Mouse (Mus musculus): ENCODE measurements around the gene Pop5. TPM values are rescaled to one million over a fixed set of nuclear protein-coding genes. Genes with fewer than 3 reads are reported as not detected.

Pop5 gene
- polyA plus RNA-seq, 1 experiment from 2014 or later = 104 TPM

DNA sequence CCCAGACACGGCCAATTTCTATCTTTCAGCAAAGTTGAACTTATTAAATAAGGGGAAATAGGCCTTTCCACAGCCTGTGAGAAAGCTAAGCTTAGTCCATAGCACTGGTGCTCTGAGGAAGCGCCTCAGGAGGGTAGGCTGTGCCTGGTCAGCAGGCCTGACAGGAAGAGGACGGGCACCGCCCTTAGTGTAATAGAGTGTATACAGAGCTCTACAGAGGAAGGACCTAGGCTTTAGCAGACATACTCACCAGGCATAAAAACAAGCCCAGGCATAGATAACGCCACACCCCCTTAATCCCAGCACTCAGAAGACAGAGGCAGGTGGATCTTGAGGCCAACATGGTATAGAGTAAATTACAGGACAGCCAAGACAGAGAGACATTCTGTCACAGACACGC is 24.7 kb downstream of the Pop5 start:
- Histone ChIP-seq H3K27me3 (ENCODE audit: insufficient read depth, poor library complexity, severe bottlenecking) (no peaks in the 10 kb centered on the region), H3K36me3 (peaks cover 86% of the 10 kb centered on the region)
- 93% methylated on average over 6 of the region's 6 CpGs for WGBS

DNA sequence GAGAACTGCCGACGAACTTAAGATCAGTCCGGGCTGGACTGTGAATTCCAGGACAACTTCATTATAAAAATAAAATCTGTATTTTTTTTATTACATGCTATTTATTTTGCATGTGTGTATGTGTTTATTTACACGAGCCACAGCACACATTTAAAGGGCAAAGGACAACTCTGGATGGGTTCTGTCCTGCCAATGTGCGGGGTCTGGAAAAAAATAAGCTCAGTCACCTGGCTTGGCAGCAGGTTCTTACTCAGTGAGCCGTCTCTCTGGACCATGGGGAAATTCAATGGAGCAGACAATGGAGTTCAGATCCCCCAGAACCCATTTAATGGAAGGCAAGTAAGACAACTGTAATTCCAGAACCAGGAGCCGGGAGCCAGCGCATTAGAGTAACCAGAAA is 25.5 kb downstream of the Pop5 start:
- no peak for DNase-seq (ENCODE audit: low spot score)
- no peak overlapping the region for H3K27ac ChIP-seq
- no peak overlapping the region for H3K4me3 ChIP-seq
- no peaks in the 10 kb centered on the region for H3K9me3 ChIP-seq
- peaks cover 5% of the 10 kb centered on the region for H3K4me1 ChIP-seq (replicated peaks)
- no peaks in the 10 kb centered on the region for H3K27me3 ChIP-seq (ENCODE audit: insufficient read depth, poor library complexity, severe bottlenecking)
- 92% methylated on average over 8 of the region's 8 CpGs for whole genome bisulfite sequencing
- H3K36me3 ChIP-seq = peaks cover 85% of the 10 kb centered on the region

More for the DNA sequence above, 24.7 kb downstream of the Pop5 start:
- Histone ChIP-seq H3K9me3 (no peaks in the 10 kb centered on the region), H3K27ac (no peak overlapping the region), H3K4me1 (replicated peaks) (0 out of 2 replicates have a peak, but pooled peaks cover 3% of the 10 kb centered on the region), H3K4me3 (no peak overlapping the region)
- no peak for DNase-seq (ENCODE audit: low spot score)

DNA sequence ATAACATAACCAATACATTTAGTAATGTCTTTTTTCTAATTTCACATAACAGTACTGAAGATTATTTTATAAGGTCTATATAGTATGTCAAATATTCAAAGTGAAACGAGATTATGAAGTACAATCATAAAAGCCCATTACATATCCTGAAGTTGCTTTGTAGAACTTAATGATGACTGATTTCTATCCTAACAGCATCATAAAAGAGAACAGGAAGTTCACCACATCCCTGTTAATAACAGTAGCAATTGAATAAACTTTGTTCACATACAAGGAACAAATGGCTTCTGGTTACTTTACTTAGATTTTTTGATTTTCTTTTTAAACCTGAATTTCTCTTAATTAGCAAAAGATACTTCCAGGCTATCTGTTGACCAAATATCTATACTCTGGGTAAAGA is 26.2 kb downstream of the Pop5 start:
- Histone ChIP-seq H3K36me3 (peaks cover 85% of the 10 kb centered on the region), H3K27me3 (ENCODE audit: insufficient read depth, poor library complexity, severe bottlenecking) (no peaks in the 10 kb centered on the region), H3K4me1 (replicated peaks) (peaks cover 8% of the 10 kb centered on the region), H3K4me3 (no peak overlapping the region), H3K9me3 (no peaks in the 10 kb centered on the region), H3K27ac (no peak overlapping the region)
- WGBS = 91% methylated on average over 1 of the region's 1 CpGs
- no peak for DNase-seq (ENCODE audit: low spot score)

DNA sequence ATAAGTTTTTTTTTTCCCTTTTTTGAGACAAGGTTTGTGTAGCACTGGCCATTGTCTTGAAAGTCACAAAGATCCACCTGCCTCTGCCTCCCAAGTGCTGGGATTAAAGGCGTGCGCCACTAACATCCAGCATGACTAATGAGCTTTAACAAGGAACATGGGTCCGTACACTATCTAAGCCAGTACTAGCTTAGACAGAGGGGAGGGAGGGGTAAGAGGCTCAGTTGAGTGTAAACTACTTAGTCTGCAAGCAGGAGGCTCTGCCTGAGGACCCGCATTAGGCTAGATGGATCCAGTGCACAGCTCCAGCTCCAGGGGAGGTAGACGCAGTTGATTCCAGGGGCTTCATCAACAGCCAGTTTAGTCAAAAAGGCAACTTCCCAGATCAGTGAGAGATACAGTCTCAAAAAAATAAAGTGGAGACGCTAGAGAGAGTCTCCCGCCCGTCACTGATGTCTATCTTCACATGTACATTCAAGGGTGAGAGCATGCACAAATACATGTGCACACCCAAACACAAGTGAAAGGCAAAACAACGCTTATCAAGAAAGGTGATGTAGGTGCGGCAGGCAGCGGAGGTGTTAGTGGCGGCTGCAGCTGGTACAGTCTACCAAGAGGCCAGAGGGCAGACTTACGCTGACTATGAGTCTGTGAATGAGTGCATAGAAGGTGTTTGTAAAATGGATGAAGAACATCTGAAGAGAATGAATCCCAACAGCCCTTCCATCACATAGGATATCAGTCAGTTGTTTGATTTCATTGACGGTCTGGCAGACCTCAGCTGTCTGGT is 27.1 kb downstream of the Pop5 start:
- peaks cover 83% of the 10 kb centered on the region for H3K36me3 ChIP-seq
- H3K9me3 ChIP-seq = no peaks in the 10 kb centered on the region
- 92% methylated on average over 14 of the region's 14 CpGs for WGBS
- no peak for DNase-seq (ENCODE audit: low spot score)
- H3K4me3 ChIP-seq = no peak overlapping the region
- no peaks in the 10 kb centered on the region for H3K27me3 ChIP-seq (ENCODE audit: insufficient read depth, poor library complexity, severe bottlenecking)
- no peak overlapping the region for H3K27ac ChIP-seq
- H3K4me1 ChIP-seq (replicated peaks) = peaks cover 8% of the 10 kb centered on the region

DNA sequence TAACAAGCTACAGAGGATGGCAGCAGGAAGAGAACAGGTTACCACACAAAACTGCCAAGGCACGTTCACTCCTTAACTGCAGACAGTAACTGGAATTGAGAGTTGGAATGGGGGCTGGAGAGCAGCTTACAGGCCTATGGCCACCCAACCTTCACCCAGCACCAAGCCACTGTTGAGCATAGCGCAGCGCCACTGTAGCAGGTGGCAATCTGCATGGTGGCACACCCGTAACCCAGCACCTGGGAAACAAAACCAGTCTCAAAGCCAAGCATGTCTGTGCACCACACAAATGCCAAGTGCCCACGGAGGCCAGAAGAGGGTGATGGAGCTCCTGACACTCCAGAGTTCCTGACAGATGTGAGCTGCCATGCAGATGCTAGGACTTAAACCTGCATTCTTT is 30.7 kb downstream of the Pop5 start:
- Histone ChIP-seq H3K27ac (peak overlapping the region; percentile 6; the same call in 1 of the 2 replicates), H3K9me3 (no peaks in the 10 kb centered on the region), H3K27me3 (ENCODE audit: insufficient read depth, poor library complexity, severe bottlenecking) (no peaks in the 10 kb centered on the region), H3K36me3 (peaks cover 73% of the 10 kb centered on the region), H3K4me3 (no peak overlapping the region), H3K4me1 (replicated peaks) (peaks cover 31% of the 10 kb centered on the region)
- no peak for DNase-seq (ENCODE audit: low spot score)
- 93% methylated on average over 5 of the region's 5 CpGs for WGBS

DNA sequence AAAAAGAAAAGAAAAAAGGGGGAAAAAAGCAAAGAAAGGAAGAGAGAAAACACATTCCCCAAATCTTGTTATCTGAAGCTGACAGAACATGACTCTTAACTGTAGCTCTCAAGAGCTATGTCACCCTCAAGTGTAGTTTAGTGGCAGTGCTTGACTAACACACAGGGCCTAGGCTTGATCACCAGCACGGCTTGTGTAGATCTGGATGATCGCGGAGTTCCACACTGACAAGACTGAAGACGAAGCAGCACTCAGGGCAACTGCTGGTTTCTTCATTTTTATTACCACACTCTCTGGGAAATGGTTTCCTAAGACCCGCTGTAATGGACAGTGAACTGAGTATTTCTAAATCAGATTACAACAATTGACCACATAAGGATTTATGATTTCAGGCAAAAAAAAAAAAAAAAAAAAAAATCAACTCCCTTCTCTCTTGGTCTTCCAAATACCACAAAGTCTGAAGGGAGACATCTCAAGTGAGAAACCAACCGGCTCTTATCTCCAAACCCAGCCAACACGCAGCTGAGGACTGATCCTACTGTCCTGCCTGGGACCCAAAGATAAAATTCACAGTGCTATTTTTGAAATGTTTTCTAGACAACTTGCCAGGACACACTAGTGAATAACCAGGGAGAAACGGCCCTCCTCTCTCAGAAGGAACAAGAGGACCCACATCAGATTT is 31.3 kb downstream of the Pop5 start:
- Histone ChIP-seq H3K27me3 (ENCODE audit: insufficient read depth, poor library complexity, severe bottlenecking) (no peaks in the 10 kb centered on the region), H3K27ac (no peak overlapping the region), H3K4me3 (no peak overlapping the region), H3K36me3 (peaks cover 70% of the 10 kb centered on the region), H3K4me1 (replicated peaks) (peaks cover 36% of the 10 kb centered on the region), H3K9me3 (no peaks in the 10 kb centered on the region)
- 92% methylated on average over 8 of the region's 8 CpGs for whole genome bisulfite sequencing
- no peak for DNase-seq (ENCODE audit: low spot score)

DNA sequence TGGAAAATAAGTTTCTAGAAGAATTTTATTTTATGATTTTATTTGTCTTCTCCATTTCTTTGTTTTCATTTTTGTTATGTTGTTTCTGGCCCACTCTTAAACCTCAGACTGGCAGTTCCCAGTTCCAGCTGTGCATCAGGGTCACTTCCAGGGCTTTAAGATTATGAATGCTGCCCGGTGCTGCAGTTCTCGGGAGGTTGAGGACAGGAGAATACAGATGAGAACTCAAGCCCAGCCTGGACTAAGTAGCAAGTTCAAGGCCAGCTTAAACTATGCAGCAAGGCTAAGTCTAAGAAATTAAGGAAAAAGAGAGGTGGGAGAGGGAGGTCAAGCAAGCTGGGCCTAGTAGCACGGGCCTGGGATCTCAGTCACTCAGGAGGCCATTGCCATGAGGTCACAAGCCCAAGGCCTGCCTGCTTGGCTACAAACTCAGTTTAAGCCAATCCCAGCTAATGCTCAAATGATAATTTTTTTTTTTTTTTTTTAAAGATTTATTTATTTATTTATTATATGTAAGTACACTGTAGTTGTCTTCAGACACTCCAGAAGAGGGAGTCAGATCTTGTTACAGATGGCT is 31.9 kb downstream of the Pop5 start:
- no peak overlapping the region for H3K4me3 ChIP-seq
- no peak overlapping the region for H3K27ac ChIP-seq
- H3K4me1 ChIP-seq (replicated peaks) = peaks cover 39% of the 10 kb centered on the region
- H3K9me3 ChIP-seq = no peaks in the 10 kb centered on the region
- DNase-seq (ENCODE audit: low spot score) = no peak
- H3K27me3 ChIP-seq (ENCODE audit: insufficient read depth, poor library complexity, severe bottlenecking) = no peaks in the 10 kb centered on the region
- H3K36me3 ChIP-seq = peaks cover 65% of the 10 kb centered on the region
- 90% methylated on average over 3 of the region's 3 CpGs for WGBS

DNA sequence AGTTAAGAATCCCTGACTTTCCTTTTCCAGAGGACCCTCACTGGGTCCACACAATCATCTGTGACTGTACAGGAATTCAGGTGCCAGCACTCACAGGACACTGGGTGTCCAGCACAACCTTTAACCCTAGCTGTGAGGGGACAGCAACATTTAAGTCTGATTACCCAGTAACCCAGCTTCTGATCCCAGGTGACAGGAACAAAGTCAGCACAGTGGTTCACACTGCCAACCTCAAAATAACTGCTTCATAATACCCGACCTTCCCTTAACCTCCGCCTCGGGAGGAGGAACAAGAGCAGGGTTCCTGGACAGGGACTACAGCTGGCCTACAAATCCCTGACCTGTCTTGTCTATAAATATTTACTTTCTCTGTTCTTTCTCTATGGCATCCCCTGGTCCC is 32.6 kb downstream of the Pop5 start:
- DNase-seq (ENCODE audit: low spot score) = no peak
- peaks cover 58% of the 10 kb centered on the region for H3K36me3 ChIP-seq
- 77% methylated on average over 3 of the region's 3 CpGs for WGBS

DNA sequence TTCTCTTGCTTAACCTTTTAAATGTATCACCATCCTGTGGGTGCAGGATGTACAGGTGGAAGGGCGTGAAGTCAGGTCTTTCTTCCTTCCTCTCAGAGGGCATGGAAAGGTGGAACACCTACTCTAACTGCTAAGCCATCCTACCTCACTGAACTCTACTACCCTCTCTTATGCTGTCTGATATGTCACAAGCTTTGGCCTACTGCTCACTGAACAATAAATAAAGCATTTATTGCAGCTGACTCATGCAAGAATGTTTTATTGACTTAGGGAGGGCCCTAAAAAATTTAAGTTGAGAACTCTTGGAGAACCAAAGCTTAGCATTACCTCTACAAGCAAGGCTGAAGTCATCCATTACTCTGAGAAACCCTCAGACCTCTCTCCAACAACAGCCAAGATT is 34.3 kb downstream of the Pop5 start:
- H3K27ac ChIP-seq = no peak overlapping the region
- H3K36me3 ChIP-seq = peaks cover 48% of the 10 kb centered on the region
- H3K4me1 ChIP-seq (replicated peaks) = peaks cover 45% of the 10 kb centered on the region
- peak overlapping the region; percentile 94; the same call in 1 of the 2 replicates for H3K4me3 ChIP-seq
- no peaks in the 10 kb centered on the region for H3K27me3 ChIP-seq (ENCODE audit: insufficient read depth, poor library complexity, severe bottlenecking)
- H3K9me3 ChIP-seq = no peaks in the 10 kb centered on the region
- WGBS = 93% methylated on average over 1 of the region's 1 CpGs
- no peak for DNase-seq (ENCODE audit: low spot score)

More for the DNA sequence above, 32.6 kb downstream of the Pop5 start:
- Histone ChIP-seq H3K9me3 (no peaks in the 10 kb centered on the region), H3K27me3 (ENCODE audit: insufficient read depth, poor library complexity, severe bottlenecking) (no peaks in the 10 kb centered on the region), H3K4me1 (replicated peaks) (peaks cover 43% of the 10 kb centered on the region), H3K4me3 (no peak overlapping the region), H3K27ac (no peak overlapping the region)

DNA sequence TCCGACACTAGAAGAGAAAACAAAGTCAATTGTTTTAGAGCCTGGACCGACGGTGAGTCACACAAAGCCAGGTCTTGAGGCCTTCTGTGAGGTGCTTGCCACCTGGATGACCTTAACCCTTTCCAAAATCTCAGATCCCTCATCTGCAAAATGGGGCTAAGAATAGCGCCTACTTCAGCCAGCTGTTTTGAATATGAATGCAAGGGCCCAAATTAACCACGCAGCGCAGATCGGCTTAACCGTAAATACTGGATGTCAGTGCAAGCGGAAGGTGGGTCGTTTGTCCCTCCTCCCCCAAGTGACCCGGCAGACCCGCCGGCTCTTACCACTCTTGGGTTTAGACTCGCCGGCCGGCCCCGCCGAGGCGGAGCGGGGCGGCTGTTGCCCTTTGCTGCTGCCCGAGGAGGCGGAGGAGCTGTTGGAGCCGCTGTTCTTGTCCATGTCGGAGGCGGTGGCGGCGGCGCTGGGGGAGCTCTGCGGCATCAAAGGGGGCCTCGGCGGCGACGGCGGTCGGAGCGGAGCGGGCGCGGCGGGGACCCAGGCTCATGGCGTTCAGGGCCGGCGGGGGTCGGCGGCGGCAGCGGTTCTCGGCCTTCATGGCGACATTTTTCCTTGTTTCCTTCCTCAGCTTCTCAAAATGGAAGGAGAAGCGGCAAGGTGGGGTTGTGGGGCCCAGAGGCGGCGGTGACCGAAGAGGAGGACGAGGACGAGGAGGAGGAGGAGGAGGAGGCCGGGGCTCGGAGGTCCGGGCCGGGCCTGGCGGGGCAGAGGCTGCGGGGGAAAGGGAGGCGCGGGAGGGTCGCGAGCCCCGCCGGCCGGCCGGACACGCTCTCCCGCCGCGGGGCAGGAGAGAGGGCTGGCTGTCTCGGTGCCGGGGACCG is 36.5 kb downstream of the Pop5 start:
- DNase-seq (ENCODE audit: low spot score) = no peak
- Histone ChIP-seq H3K9me3 (no peaks in the 10 kb centered on the region), H3K36me3 (peaks cover 30% of the 10 kb centered on the region), H3K4me3 (peak overlapping the region; percentile 94), H3K27me3 (ENCODE audit: insufficient read depth, poor library complexity, severe bottlenecking) (no peaks in the 10 kb centered on the region), H3K4me1 (replicated peaks) (peaks cover 40% of the 10 kb centered on the region), H3K27ac (peak overlapping the region; percentile 96)
- WGBS = under 1% methylated on average over 77 of the region's 77 CpGs

DNA sequence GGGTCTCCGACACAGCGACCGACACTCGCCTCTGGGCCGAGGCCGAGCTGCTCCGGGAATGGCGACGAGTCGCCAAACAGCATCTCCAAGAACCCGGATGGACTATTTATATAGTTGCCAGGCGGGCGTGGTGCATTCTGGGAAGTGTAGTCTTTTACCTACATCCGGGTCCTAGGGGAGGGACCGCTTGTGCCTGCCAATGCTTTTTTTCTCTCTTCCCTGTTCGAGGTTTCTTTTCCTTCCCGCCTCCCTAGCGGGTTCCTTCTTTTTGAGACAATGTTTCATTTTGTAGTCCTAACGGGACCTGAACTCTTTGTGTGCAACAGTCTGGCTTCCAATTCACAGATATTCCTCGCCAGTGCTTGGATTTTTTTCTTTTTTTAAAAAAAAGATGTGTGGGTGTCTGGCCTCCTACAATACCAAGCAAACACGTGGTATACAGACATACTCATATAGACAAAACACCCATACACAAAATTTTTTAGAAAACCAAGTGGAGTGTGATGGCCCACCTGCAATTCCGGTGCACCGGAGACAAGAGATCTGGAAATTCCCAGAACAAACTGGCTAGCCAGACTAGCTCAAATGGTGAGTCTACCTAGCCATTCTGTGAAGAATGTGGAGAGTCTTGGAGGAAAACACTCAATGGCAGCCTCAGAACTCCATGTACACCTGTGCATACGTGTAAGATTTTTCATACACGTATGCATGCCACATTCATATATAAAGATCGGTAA is 37.3 kb downstream of the Pop5 start, which contains the start of gene Rnf10:
Rnf10 (minus strand) TSS at position 87 of the 737 bp plus-strand sequence.
- 14% methylated on average over 26 of the region's 26 CpGs for WGBS
- peak within 1 kb of the TSS; percentile 96 for H3K27ac ChIP-seq
- DNase-seq (ENCODE audit: low spot score) = peak; percentile 98
- H3K4me3 ChIP-seq = peak within 1 kb of the TSS; percentile 94
- H3K4me1 ChIP-seq (replicated peaks) = peaks cover 40% of the 10 kb centered on the region
- H3K36me3 ChIP-seq = peaks cover 24% of the 10 kb centered on the region
- H3K9me3 ChIP-seq = no peaks in the 10 kb centered on the region
- no peaks in the 10 kb centered on the region for H3K27me3 ChIP-seq (ENCODE audit: insufficient read depth, poor library complexity, severe bottlenecking)

All from hindbrain, embryonic 10.5 days (tissue).